Mouse (Mus musculus) megakaryocyte progenitor cell, adult 5-6 weeks (primary cell): ENCODE measurements around the gene Chic2. TPM values are rescaled to one million over a fixed set of nuclear protein-coding genes. Genes with fewer than 3 reads are reported as not detected.

Source experiments
- total RNA-seq, 2 experiments: library from RNA; stranded (forward) in 1 of 2; stranded (reverse) in 1 of 2; fragments of 157-497, 149-512 nt in 1 of 2; fragments of 200-1000 nt in 1 of 2; gene quantifications; 2 replicates each; pipeline versions ENCODE4 v1.2.3 to v1.2.4; 2015 to 2017

Gene Chic2
- total RNA-seq, 2 experiments from 2014 or later: 33.8 to 49.1 TPM

Other genes with a start within 250 kb of the Chic2 start
- gene Gsx2, start 30.8 kb upstream of the Chic2 start, total RNA-seq (2015): not detected in 2 replicates
- gene Gsx2, start 30.8 kb upstream of the Chic2 start, total RNA-seq (2017): not detected in 2 replicates
- gene Pdgfra, start 107.5 kb upstream of the Chic2 start, total RNA-seq (2015): not detected in 2 replicates
- 0.08 TPM in 1 of 2 replicates, not detected in the other for gene Pdgfra, start 107.5 kb upstream of the Chic2 start, total RNA-seq (2017)